7 mouse cellular contexts compared by ENCODE assay signal in genomic region chr4:127020411-127021150, GRCm38 (mm10). TPM values are rescaled to one million over a fixed set of nuclear protein-coding genes. Genes with fewer than 3 reads are reported as not detected.
DNase-seq lines count a peak whose midpoint lies in the region; ATAC-seq and TF ChIP-seq lines count a peak whose summit lies in the region.

No protein-coding gene starts in this region.

- no peaks in the 10 kb centered on the region for H3K9me3 ChIP-seq in lung, embryonic 16.5 days (ENCODE audit: control insufficient read depth, low read length)
- H3K9me3 ChIP-seq in forebrain, embryonic 12.5 days = no peaks in the 10 kb centered on the region
- no peaks in the 10 kb centered on the region for H3K9me3 ChIP-seq in limb, embryonic 14.5 days (ENCODE audit: control insufficient read depth, low read length)
- no peaks in the 10 kb centered on the region for H3K9me3 ChIP-seq in stomach, embryonic 15.5 days

- no peak for DNase-seq in lung, postnatal 36 days
- no peak for DNase-seq in limb, embryonic 14.5 days (ENCODE audit: low spot score)
- DNase-seq in ovary, postnatal 14 days (ENCODE audit: low spot score) = no peak

- no peak for TF ChIP-seq POLR2A in limb, embryonic 14.5 days (IDR thresholded peaks at IDR 0.05; ENCODE audit: borderline replicate concordance, extremely low read depth, insufficient read depth, insufficient read length)

- peak overlapping the region; percentile 69 for H3K4me2 ChIP-seq in lung, embryonic 16.5 days (ENCODE audit: low read depth, low read length)
- peak overlapping the region; percentile 52 for H3K4me2 ChIP-seq in forebrain, embryonic 12.5 days
- H3K4me2 ChIP-seq in limb, embryonic 14.5 days (replicated peaks; ENCODE audit: low read depth, low read length, severe bottlenecking) = peak overlapping the region; percentile 50
- peak overlapping the region; percentile 52 for H3K4me2 ChIP-seq in stomach, embryonic 15.5 days

- H3K9ac ChIP-seq in lung, embryonic 16.5 days (ENCODE audit: low read length) = no peak overlapping the region
- no peak overlapping the region for H3K9ac ChIP-seq in forebrain, embryonic 12.5 days
- no peak overlapping the region for H3K9ac ChIP-seq in limb, embryonic 14.5 days (ENCODE audit: low read depth, low read length, severe bottlenecking)
- no peak overlapping the region for H3K9ac ChIP-seq in stomach, embryonic 15.5 days

- H3K4me1 ChIP-seq in lung, embryonic 16.5 days (replicated peaks; ENCODE audit: control insufficient read depth, insufficient read depth, low read length) = peaks cover 17% of the 10 kb centered on the region
- H3K4me1 ChIP-seq in forebrain, embryonic 12.5 days = peaks cover 20% of the 10 kb centered on the region
- H3K4me1 ChIP-seq in limb, embryonic 14.5 days (ENCODE audit: control insufficient read depth, insufficient read depth, low read length) = peaks cover 17% of the 10 kb centered on the region
- 0 out of 2 replicates have a peak, but pooled peaks cover 3% of the 10 kb centered on the region for H3K4me1 ChIP-seq in stomach, embryonic 15.5 days

- no peaks in the 10 kb centered on the region for H3K27me3 ChIP-seq in lung, embryonic 16.5 days (ENCODE audit: control insufficient read depth, insufficient read depth, low read depth, low read length)
- no peaks in the 10 kb centered on the region for H3K27me3 ChIP-seq in forebrain, embryonic 12.5 days
- no peaks in the 10 kb centered on the region for H3K27me3 ChIP-seq in limb, embryonic 14.5 days (ENCODE audit: control insufficient read depth, insufficient read depth, low read length)
- H3K27me3 ChIP-seq in stomach, embryonic 15.5 days (replicated peaks) = no peaks in the 10 kb centered on the region

- peak overlapping the region; percentile 83 for H3K4me3 ChIP-seq in lung, embryonic 16.5 days (ENCODE audit: low read length)
- peak overlapping the region; percentile 100 for H3K4me3 ChIP-seq in forebrain, embryonic 12.5 days (replicated peaks)
- H3K4me3 ChIP-seq in limb, embryonic 14.5 days (replicated peaks; ENCODE audit: low read length) = peak overlapping the region; percentile 100
- H3K4me3 ChIP-seq in stomach, embryonic 15.5 days (replicated peaks) = peak overlapping the region; percentile 28

- no peak overlapping the region; the same call in 1 of the 2 replicates for H3K27ac ChIP-seq in lung, embryonic 16.5 days (ENCODE audit: low read length)
- peak overlapping the region; percentile 63; the same call in 1 of the 2 replicates for H3K27ac ChIP-seq in forebrain, embryonic 12.5 days
- no peak overlapping the region; the same call in 1 of the 2 replicates for H3K27ac ChIP-seq in limb, embryonic 14.5 days (replicated peaks; ENCODE audit: low read depth, low read length)
- H3K27ac ChIP-seq in stomach, embryonic 15.5 days = no peak overlapping the region

- 10% methylated on average over 13 of the region's 13 CpGs for WGBS in lung, embryonic 16.5 days
- WGBS in forebrain, embryonic 12.5 days = 13% methylated on average over 13 of the region's 13 CpGs
- 9% methylated on average over 13 of the region's 13 CpGs for WGBS in limb, embryonic 14.5 days
- 11% methylated on average over 13 of the region's 13 CpGs for WGBS in stomach, embryonic 15.5 days

- ATAC-seq in lung, embryonic 16.5 days (ENCODE audit: low read depth) = no peak
- ATAC-seq in forebrain, embryonic 12.5 days (ENCODE audit: low FRiP score) = no peak
- ATAC-seq in limb, embryonic 14.5 days (ENCODE audit: low FRiP score, low read depth) = no peak
- no peak for ATAC-seq in stomach, embryonic 15.5 days (ENCODE audit: insufficient read depth, low FRiP score, low read depth)
- ATAC-seq in monocyte, adult 5-6 weeks (replicated peaks; ENCODE audit: insufficient number of reproducible peaks, low FRiP score, low TSS enrichment, poor library complexity, severe bottlenecking) = no peak

- H3K36me3 ChIP-seq in lung, embryonic 16.5 days (ENCODE audit: control insufficient read depth, insufficient read depth, low read length) = peaks cover 11% of the 10 kb centered on the region
- peaks cover 21% of the 10 kb centered on the region for H3K36me3 ChIP-seq in forebrain, embryonic 12.5 days (replicated peaks)
- H3K36me3 ChIP-seq in limb, embryonic 14.5 days (ENCODE audit: control insufficient read depth, insufficient read depth, low read length) = peaks cover 34% of the 10 kb centered on the region
- 0 out of 2 replicates have a peak, but pooled peaks cover 11% of the 10 kb centered on the region for H3K36me3 ChIP-seq in stomach, embryonic 15.5 days

RNA-seq across cellular contexts. Expression of gene Sfpq, which starts 0.5 kb away (rescaled TPM):
- 67.1 and 68.2 TPM in 2 replicates for polyA plus RNA-seq in lung, embryonic 16.5 days (2015; fragmentation: Nextera tagmentation; extraction: Ambion mirVana)
- 174 and 187 TPM in 2 replicates for polyA plus RNA-seq in forebrain, embryonic 12.5 days (2016; fragmentation: Nextera tagmentation; extraction: Ambion mirVana)
- 192 and 272 TPM in 2 replicates for polyA plus RNA-seq in limb, embryonic 14.5 days (2012; rRNA removed)
- 106 and 122 TPM in 2 replicates for polyA plus RNA-seq in limb, embryonic 14.5 days (2014; fragmentation: Nextera tagmentation; extraction: Ambion mirVana)
- 78.0 and 78.5 TPM in 2 replicates for polyA plus RNA-seq in stomach, embryonic 15.5 days (2015; fragmentation: Nextera tagmentation; extraction: Ambion mirVana)
- total RNA-seq in monocyte, adult 5-6 weeks (2017) = 642 to 909 TPM (median 707 TPM) in 3 replicates

RNA-seq across cellular contexts. Expression of gene Zmym1, which starts 40.4 kb away (rescaled TPM):
- 19.1 and 19.3 TPM in 2 replicates for polyA plus RNA-seq in lung, embryonic 16.5 days (2015; fragmentation: Nextera tagmentation; extraction: Ambion mirVana)
- polyA plus RNA-seq in forebrain, embryonic 12.5 days (2016; fragmentation: Nextera tagmentation; extraction: Ambion mirVana) = 29.7 and 30.6 TPM in 2 replicates
- 8.8 and 11.5 TPM in 2 replicates for polyA plus RNA-seq in limb, embryonic 14.5 days (2012; rRNA removed)
- 20.5 and 23.3 TPM in 2 replicates for polyA plus RNA-seq in limb, embryonic 14.5 days (2014; fragmentation: Nextera tagmentation; extraction: Ambion mirVana)
- 13.2 and 15.2 TPM in 2 replicates for polyA plus RNA-seq in stomach, embryonic 15.5 days (2015; fragmentation: Nextera tagmentation; extraction: Ambion mirVana)
- total RNA-seq in monocyte, adult 5-6 weeks (2017) = 9.3 to 16.2 TPM (median 14.2 TPM) in 3 replicates

RNA-seq across cellular contexts. Expression of gene Zmym4, which starts 52.6 kb away (rescaled TPM):
- polyA plus RNA-seq in lung, embryonic 16.5 days (2015; fragmentation: Nextera tagmentation; extraction: Ambion mirVana) = 16.4 and 18.0 TPM in 2 replicates
- polyA plus RNA-seq in forebrain, embryonic 12.5 days (2016; fragmentation: Nextera tagmentation; extraction: Ambion mirVana) = 43.4 and 48.1 TPM in 2 replicates
- 23.0 and 24.0 TPM in 2 replicates for polyA plus RNA-seq in limb, embryonic 14.5 days (2012; rRNA removed)
- polyA plus RNA-seq in limb, embryonic 14.5 days (2014; fragmentation: Nextera tagmentation; extraction: Ambion mirVana) = 20.0 and 24.1 TPM in 2 replicates
- 16.6 and 18.6 TPM in 2 replicates for polyA plus RNA-seq in stomach, embryonic 15.5 days (2015; fragmentation: Nextera tagmentation; extraction: Ambion mirVana)
- 15.8 to 61.9 TPM (median 46.3 TPM) in 3 replicates for total RNA-seq in monocyte, adult 5-6 weeks (2017)

RNA-seq across cellular contexts. Expression of gene Zmym6, which starts 56.6 kb away (rescaled TPM):
- polyA plus RNA-seq in lung, embryonic 16.5 days (2015; fragmentation: Nextera tagmentation; extraction: Ambion mirVana) = 14.4 and 18.2 TPM in 2 replicates
- 35.3 and 36.6 TPM in 2 replicates for polyA plus RNA-seq in forebrain, embryonic 12.5 days (2016; fragmentation: Nextera tagmentation; extraction: Ambion mirVana)
- 29.2 and 34.4 TPM in 2 replicates for polyA plus RNA-seq in limb, embryonic 14.5 days (2012; rRNA removed)
- polyA plus RNA-seq in limb, embryonic 14.5 days (2014; fragmentation: Nextera tagmentation; extraction: Ambion mirVana) = 18.7 and 26.0 TPM in 2 replicates
- polyA plus RNA-seq in stomach, embryonic 15.5 days (2015; fragmentation: Nextera tagmentation; extraction: Ambion mirVana) = 17.6 and 20.5 TPM in 2 replicates
- total RNA-seq in monocyte, adult 5-6 weeks (2017) = 17.8 to 25.9 TPM (median 22.6 TPM) in 3 replicates

Comparison
In these comparisons a context has a peak if more than half of its experiments do, and no peak if none do; other contexts are left out.
1. H3K4me3 ChIP-seq: peak in every context shown above with its lines; median percentile 100 in forebrain, embryonic 12.5 days; 100 in limb, embryonic 14.5 days; 83 in lung, embryonic 16.5 days; 28 in stomach, embryonic 15.5 days.